Mouse (Mus musculus) kidney, embryonic 15.5 days (tissue): ENCODE data around the gene Tmtc4. TPM values are rescaled to one million over a fixed set of nuclear protein-coding genes. Genes with fewer than 3 reads are reported as not detected.
A peak's percentile ranks its signal among the peaks of the same experiment; 100 is the strongest.

ENCODE experiments used
- ATAC-seq: fragments of 200-750 bp; cut with Nextera tagmentation; replicated peaks from 2 replicates; pipeline ENCODE4 v1.8.0; 2017; ENCODE audit warnings: moderate TSS enrichment; ENCODE audit not compliant: low FRiP score
- H3K27ac ChIP-seq: fragments of 300-500 bp; sonication (generic); 2 replicates; pipeline ENCODE4 v1.5.1; 2015; ENCODE audit warnings: mild to moderate bottlenecking, inconsistent platforms
- H3K27me3 ChIP-seq: fragments of 300-500 bp; sonication (generic); 2 replicates; pipeline ENCODE4 v1.6.1; 2015; ENCODE audit warnings: inconsistent platforms
- H3K36me3 ChIP-seq: fragments of 300-500 bp; sonication (generic); 2 replicates; pipeline ENCODE4 v1.6.1; 2015; ENCODE audit warnings: inconsistent platforms
- H3K4me1 ChIP-seq: fragments of 300-500 bp; sonication (generic); 2 replicates; pipeline ENCODE4 v1.6.1; 2015; ENCODE audit warnings: inconsistent platforms
- H3K4me2 ChIP-seq: fragments of 300-500 bp; sonication (generic); 2 replicates; pipeline ENCODE4 v1.6.1; 2015; ENCODE audit warnings: moderate library complexity, mild to moderate bottlenecking, inconsistent platforms
- H3K4me3 ChIP-seq: fragments of 300-500 bp; sonication (generic); replicated peaks from 2 replicates; pipeline ENCODE4 v1.5.1; 2015; ENCODE audit warnings: mild to moderate bottlenecking, inconsistent platforms
- H3K9ac ChIP-seq: fragments of 300-500 bp; sonication (generic); 2 replicates; pipeline ENCODE4 v1.6.1; 2015; ENCODE audit warnings: mild to moderate bottlenecking, inconsistent platforms
- H3K9me3 ChIP-seq: fragments of 300-500 bp; sonication (generic); replicated peaks from 2 replicates; pipeline ENCODE4 v1.6.1; 2016; ENCODE audit warnings: inconsistent platforms
- WGBS: fragments of 180-500 bp; shearing (Covaris S2); methylation state at CpG from one replicate; pipeline ENCODE4 v1.1.7; 2015; ENCODE audit warnings: mixed read lengths; 5-methylcytosine and 5-hydroxymethylcytosine counted together
- polyA plus RNA-seq: library from polyadenylated mRNA; unstranded; fragments of >200 nt; fragmentation: Nextera tagmentation; extraction: Ambion mirVana; gene quantifications from 2 replicates; pipeline ENCODE4 v1.2.1, GENCODE M21; 2015

Tmtc4 gene
- polyA plus RNA-seq, 1 experiment from 2014 or later, result 37.2 TPM

- no peaks in the 10 kb centered on the region for H3K9me3 ChIP-seq
- H3K27me3 ChIP-seq, result no peaks in the 10 kb centered on the region
- no peak overlapping the region for H3K4me2 ChIP-seq
- H3K27ac ChIP-seq, result no peak overlapping the region
- H3K4me1 ChIP-seq, result no peaks in the 10 kb centered on the region
- no peak overlapping the region for H3K4me3 ChIP-seq
- 50% methylated on average over 6 of the region's 6 CpGs for WGBS
- peak; percentile 55 for ATAC-seq
- no peak overlapping the region for H3K9ac ChIP-seq
- H3K36me3 ChIP-seq, result no peaks in the 10 kb centered on the region
These were observed 9.1 kb upstream of the Tmtc4 start for GRCm38 (mm10) chr14:122992937-122993336.

- no peaks in the 10 kb centered on the region for H3K27me3 ChIP-seq
- 60% methylated on average over 4 of the region's 4 CpGs for WGBS
These were observed 6.8 kb upstream of the Tmtc4 start for GRCm38 (mm10) chr14:122990521-122991052.

GRCm38 (mm10) chr14:122986404-122986803 lies 2.6 kb upstream of the Tmtc4 start:
- no peaks in the 10 kb centered on the region for H3K9me3 ChIP-seq
- H3K9ac ChIP-seq, result no peak overlapping the region
- no peak overlapping the region for H3K4me3 ChIP-seq
- WGBS, result 51% methylated on average over 2 of the region's 2 CpGs
- ATAC-seq, result no peak
- peaks cover 18% of the 10 kb centered on the region for H3K4me1 ChIP-seq
- no peak overlapping the region for H3K27ac ChIP-seq
- H3K27me3 ChIP-seq, result no peaks in the 10 kb centered on the region
- no peak overlapping the region for H3K4me2 ChIP-seq
- no peaks in the 10 kb centered on the region for H3K36me3 ChIP-seq

More at GRCm38 (mm10) chr14:122990521-122991052, 6.8 kb upstream of the Tmtc4 start:
- Histone ChIP-seq H3K9ac (no peak overlapping the region), H3K9me3 (no peaks in the 10 kb centered on the region), H3K4me2 (no peak overlapping the region), H3K4me3 (no peak overlapping the region), H3K4me1 (no peaks in the 10 kb centered on the region), H3K27ac (no peak overlapping the region), H3K36me3 (no peaks in the 10 kb centered on the region)
- no peak for ATAC-seq

- Histone ChIP-seq H3K4me1 (peaks cover 38% of the 10 kb centered on the region), H3K4me2 (peak overlapping the region; percentile 91), H3K27ac (peak overlapping the region; percentile 98), H3K4me3 (peak overlapping the region; percentile 80), H3K36me3 (peaks cover 2% of the 10 kb centered on the region; the same call in 1 of the 2 replicates), H3K27me3 (no peaks in the 10 kb centered on the region), H3K9me3 (no peaks in the 10 kb centered on the region), H3K9ac (peak overlapping the region; percentile 83)
- peak; percentile 85 for ATAC-seq
- WGBS, result under 1% methylated on average over 63 of the region's 63 CpGs
These were observed 1.1 kb downstream of the Tmtc4 start for GRCm38 (mm10) chr14:122982571-122983225.

- peak overlapping the region; percentile 98; the same call in 1 of the 2 replicates for H3K27ac ChIP-seq
- H3K9ac ChIP-seq, result peak overlapping the region; percentile 83
- peak overlapping the region; percentile 91 for H3K4me2 ChIP-seq
- WGBS, result 36% methylated on average over 8 of the region's 8 CpGs
- H3K9me3 ChIP-seq, result no peaks in the 10 kb centered on the region
- no peaks in the 10 kb centered on the region for H3K27me3 ChIP-seq
- peaks cover 38% of the 10 kb centered on the region for H3K4me1 ChIP-seq
- peaks cover 10% of the 10 kb centered on the region for H3K36me3 ChIP-seq
- ATAC-seq, result no peak
- H3K4me3 ChIP-seq, result peak overlapping the region; percentile 80
These were observed 1.9 kb downstream of the Tmtc4 start for GRCm38 (mm10) chr14:122981831-122982485.

GRCm38 (mm10) chr14:122978871-122979270 lies 5.0 kb downstream of the Tmtc4 start:
- H3K9ac ChIP-seq, result no peak overlapping the region
- H3K9me3 ChIP-seq, result no peaks in the 10 kb centered on the region
- H3K4me2 ChIP-seq, result no peak overlapping the region
- H3K27me3 ChIP-seq, result no peaks in the 10 kb centered on the region
- H3K4me3 ChIP-seq, result no peak overlapping the region
- H3K4me1 ChIP-seq, result peaks cover 38% of the 10 kb centered on the region
- WGBS, result 80% methylated on average over 3 of the region's 3 CpGs
- no peak overlapping the region for H3K27ac ChIP-seq
- H3K36me3 ChIP-seq, result peaks cover 10% of the 10 kb centered on the region
- no peak for ATAC-seq

GRCm38 (mm10) chr14:122977797-122978140 lies 6.1 kb downstream of the Tmtc4 start:
- 83% methylated on average over 1 of the region's 1 CpGs for WGBS
- peaks cover 15% of the 10 kb centered on the region for H3K36me3 ChIP-seq
- H3K27me3 ChIP-seq, result no peaks in the 10 kb centered on the region
- H3K9ac ChIP-seq, result no peak overlapping the region
- no peaks in the 10 kb centered on the region for H3K9me3 ChIP-seq
- H3K4me1 ChIP-seq, result peaks cover 33% of the 10 kb centered on the region
- H3K4me3 ChIP-seq, result no peak overlapping the region
- no peak overlapping the region for H3K4me2 ChIP-seq
- H3K27ac ChIP-seq, result no peak overlapping the region
- ATAC-seq, result no peak

- H3K4me3 ChIP-seq, result no peak overlapping the region
- H3K9ac ChIP-seq, result no peak overlapping the region
- 76% methylated on average over 9 of the region's 9 CpGs for WGBS
- no peak overlapping the region for H3K4me2 ChIP-seq
- H3K27me3 ChIP-seq, result no peaks in the 10 kb centered on the region
- H3K27ac ChIP-seq, result no peak overlapping the region
- ATAC-seq, result no peak
- no peaks in the 10 kb centered on the region for H3K9me3 ChIP-seq
- H3K4me1 ChIP-seq, result peaks cover 30% of the 10 kb centered on the region
- H3K36me3 ChIP-seq, result peaks cover 21% of the 10 kb centered on the region
These were observed 6.6 kb downstream of the Tmtc4 start for GRCm38 (mm10) chr14:122977056-122977796.

GRCm38 (mm10) chr14:122974854-122975570 lies 8.8 kb downstream of the Tmtc4 start:
- H3K9ac ChIP-seq, result no peak overlapping the region
- H3K27ac ChIP-seq, result no peak overlapping the region
- H3K4me3 ChIP-seq, result no peak overlapping the region
- peaks cover 43% of the 10 kb centered on the region for H3K36me3 ChIP-seq
- no peak overlapping the region for H3K4me2 ChIP-seq
- H3K9me3 ChIP-seq, result no peaks in the 10 kb centered on the region
- 0 out of 2 replicates have a peak, but pooled peaks have one; percentile 33 for ATAC-seq
- peaks cover 17% of the 10 kb centered on the region for H3K4me1 ChIP-seq
- WGBS, result 67% methylated on average over 3 of the region's 3 CpGs
- no peaks in the 10 kb centered on the region for H3K27me3 ChIP-seq

GRCm38 (mm10) chr14:122973091-122973490 lies 10.7 kb downstream of the Tmtc4 start:
- H3K36me3 ChIP-seq, result peaks cover 61% of the 10 kb centered on the region
- H3K4me2 ChIP-seq, result no peak overlapping the region
- H3K9ac ChIP-seq, result no peak overlapping the region
- H3K27me3 ChIP-seq, result no peaks in the 10 kb centered on the region
- H3K27ac ChIP-seq, result no peak overlapping the region
- no peaks in the 10 kb centered on the region for H3K9me3 ChIP-seq
- no peak for ATAC-seq
- H3K4me1 ChIP-seq, result peaks cover 4% of the 10 kb centered on the region; the same call in 1 of the 2 replicates
- no peak overlapping the region for H3K4me3 ChIP-seq
- 96% methylated on average over 2 of the region's 2 CpGs for WGBS

GRCm38 (mm10) chr14:122968049-122968448 lies 15.8 kb downstream of the Tmtc4 start:
- ATAC-seq, result no peak
- H3K4me1 ChIP-seq, result no peaks in the 10 kb centered on the region
- 75% methylated on average over 2 of the region's 2 CpGs for WGBS
- H3K27me3 ChIP-seq, result no peaks in the 10 kb centered on the region
- no peaks in the 10 kb centered on the region for H3K9me3 ChIP-seq
- H3K36me3 ChIP-seq, result peaks cover 80% of the 10 kb centered on the region
- no peak overlapping the region for H3K4me2 ChIP-seq
- H3K4me3 ChIP-seq, result no peak overlapping the region
- no peak overlapping the region for H3K9ac ChIP-seq
- H3K27ac ChIP-seq, result no peak overlapping the region
